Mouse (Mus musculus) myocyte (in vitro differentiated cells): ENCODE data around the gene Sin3b. TPM values are rescaled to one million over a fixed set of nuclear protein-coding genes. Genes with fewer than 3 reads are reported as not detected.

Source experiments
- H3K27me3 ChIP-seq: one replicate; pipeline ENCODE4 v1.6.1; 2011; ENCODE audit not compliant: control insufficient read depth, insufficient read depth, insufficient read length
- H3K36me3 ChIP-seq: one replicate; pipeline ENCODE4 v1.6.1; 2011; ENCODE audit not compliant: control insufficient read depth, insufficient read depth
- H3K4me2 ChIP-seq: one replicate; pipeline ENCODE4 v1.6.1; 2011; ENCODE audit warnings: low read depth, control low read depth
- H3K4me3 ChIP-seq: one replicate; pipeline ENCODE4 v1.5.1; 2011; ENCODE audit warnings: mild to moderate bottlenecking, control low read depth, moderate library complexity
- H3K79me2 ChIP-seq: one replicate; pipeline ENCODE4 v1.6.1; 2011; ENCODE audit not compliant: control insufficient read depth, insufficient read depth
- H3ac ChIP-seq: one replicate; pipeline ENCODE4 v1.6.1; 2011; ENCODE audit not compliant: control insufficient read depth, insufficient read length
- CEBPB ChIP-seq: IDR thresholded peaks from 2 replicates; pipeline ENCODE4 v1.6.1; 2011; ENCODE audit warnings: mild to moderate bottlenecking, moderate library complexity; ENCODE audit not compliant: poor library complexity, insufficient read depth, severe bottlenecking
- E2F4 ChIP-seq: IDR thresholded peaks from one replicate; pipeline ENCODE4 v1.6.1; 2011; ENCODE audit warnings: mild to moderate bottlenecking, control low read depth, moderate library complexity; ENCODE audit not compliant: insufficient read depth
- MAX ChIP-seq: IDR thresholded peaks from one replicate; pipeline ENCODE4 v1.6.1; 2011; ENCODE audit warnings: low read depth, mild to moderate bottlenecking, control low read depth
- MYOD1 ChIP-seq, 3 experiments: IDR thresholded peaks; one replicate each; pipeline ENCODE4 v1.6.1; 2011; ENCODE audit warnings: control low read depth in 2 of 3, low read depth in 2 of 3, mild to moderate bottlenecking in 2 of 3, moderate library complexity in 1 of 3; ENCODE audit not compliant: insufficient read length in 2 of 3, control insufficient read depth in 1 of 3
- MYOG ChIP-seq, 3 experiments: IDR thresholded peaks; one replicate each; pipeline ENCODE4 v1.6.1; 2011; ENCODE audit warnings: control low read depth in 2 of 3, low read depth in 2 of 3, mild to moderate bottlenecking in 2 of 3; ENCODE audit not compliant: insufficient read length in 2 of 3, control insufficient read depth in 1 of 3, insufficient read depth in 1 of 3
- POLR2A ChIP-seq: IDR thresholded peaks from one replicate; pipeline ENCODE4 v1.6.1; 2011; ENCODE audit warnings: low read depth, mild to moderate bottlenecking, control low read depth, moderate library complexity; ENCODE audit not compliant: insufficient read length
- POLR2AphosphoS2 ChIP-seq: IDR thresholded peaks from one replicate; pipeline ENCODE4 v1.6.1; 2011; ENCODE audit warnings: low read depth, control low read depth; ENCODE audit not compliant: insufficient read length
- REST ChIP-seq: IDR thresholded peaks from one replicate; pipeline ENCODE4 v1.6.1; 2011; ENCODE audit warnings: mild to moderate bottlenecking, control low read depth, moderate library complexity; ENCODE audit not compliant: insufficient read depth, insufficient read length
- SRF ChIP-seq: IDR thresholded peaks from one replicate; pipeline ENCODE4 v1.6.1; 2011; ENCODE audit warnings: low read depth; ENCODE audit not compliant: control insufficient read depth, insufficient read length
- TCF12 ChIP-seq: IDR thresholded peaks from one replicate; pipeline ENCODE4 v1.6.1; 2011; ENCODE audit warnings: mild to moderate bottlenecking, control low read depth; ENCODE audit not compliant: poor library complexity, insufficient read depth, severe bottlenecking
- TCF3 ChIP-seq: IDR thresholded peaks from one replicate; pipeline ENCODE4 v1.6.1; 2011; ENCODE audit warnings: low read depth, control low read depth; ENCODE audit not compliant: insufficient read length
- USF1 ChIP-seq: IDR thresholded peaks from one replicate; pipeline ENCODE4 v1.6.1; 2011; ENCODE audit warnings: low read depth, mild to moderate bottlenecking, control low read depth, moderate library complexity
- polyA plus RNA-seq: library from polyadenylated mRNA; unstranded; fragments of >200 nt; fragmentation: generic; extraction: Trizol; gene quantifications from one replicate; pipeline ENCODE4 v1.2.1, GENCODE M21; 2012; ENCODE audit warnings: missing spikeins

Sin3b gene
- polyA plus RNA-seq, 1 experiment, result 155 TPM

DNA sequence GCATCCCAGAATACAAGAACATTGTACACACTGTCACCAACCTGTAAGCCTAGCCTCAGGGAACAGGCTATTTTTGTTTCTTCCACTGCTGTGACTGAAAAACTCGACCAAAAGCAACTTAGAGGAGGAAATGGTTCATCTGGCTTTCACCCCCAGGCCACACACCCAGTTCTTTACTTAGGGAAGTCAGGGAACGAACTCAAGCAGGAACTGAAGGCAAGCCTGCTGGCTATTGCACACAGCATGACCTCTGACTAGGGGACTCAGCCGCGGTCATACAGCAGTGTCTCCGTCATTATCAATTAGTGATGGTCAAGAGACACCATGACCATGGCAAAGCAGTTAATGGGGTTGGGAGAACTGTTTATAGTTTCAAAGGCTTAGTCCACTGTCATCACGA lies 10.5 kb upstream of the Sin3b start:
- no peak overlapping the region for H3K4me3 ChIP-seq
- H3K36me3 ChIP-seq, result no peaks in the 10 kb centered on the region
- H3K4me2 ChIP-seq, result no peak overlapping the region
- H3ac ChIP-seq, result no peak overlapping the region
- peaks cover 24% of the 10 kb centered on the region for H3K27me3 ChIP-seq
- TF ChIP-seq CEBPB (no peak), MYOD1 (IDR thresholded peaks at IDR 0.05; ENCODE audit: control insufficient read depth in 1 of 3, insufficient read length in 2 of 3, low read depth in 2 of 3) (no peak), E2F4 (no peak)
- H3K79me2 ChIP-seq, result no peaks in the 10 kb centered on the region

DNA sequence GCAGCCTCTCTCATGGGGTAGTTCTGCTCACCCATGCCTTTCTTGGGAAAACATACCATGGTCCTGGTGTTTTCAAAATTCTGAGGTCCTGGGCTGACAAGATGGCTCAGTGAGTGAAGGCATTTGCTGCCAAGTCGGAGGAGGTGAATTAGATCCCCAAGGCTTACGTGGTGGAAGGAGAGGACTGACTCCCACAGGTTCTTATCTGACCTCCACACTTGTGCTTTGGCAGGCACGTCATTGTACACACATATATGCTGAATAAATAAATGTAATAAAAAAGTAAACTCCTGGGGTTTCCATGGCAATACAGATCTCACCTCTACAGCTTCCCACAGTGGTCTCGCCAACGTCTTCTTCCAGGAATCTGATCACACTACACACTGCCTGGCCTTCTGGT lies 6.5 kb upstream of the Sin3b start:
- Histone ChIP-seq H3K79me2 (no peaks in the 10 kb centered on the region), H3K36me3 (no peaks in the 10 kb centered on the region), H3K4me2 (no peak overlapping the region), H3ac (no peak overlapping the region), H3K4me3 (no peak overlapping the region), H3K27me3 (peaks cover 12% of the 10 kb centered on the region)
- TF ChIP-seq MYOG (IDR thresholded peaks at IDR 0.05; ENCODE audit: control insufficient read depth in 1 of 3, insufficient read depth in 1 of 3, insufficient read length in 2 of 3, low read depth in 2 of 3) (no peak), USF1 (no peak), MYOD1 (IDR thresholded peaks at IDR 0.05; ENCODE audit: control insufficient read depth in 1 of 3, insufficient read length in 2 of 3, low read depth in 2 of 3) (no peak), MAX (no peak), REST (no peak), SRF (no peak), POLR2AphosphoS2 (no peak), POLR2A (no peak)

DNA sequence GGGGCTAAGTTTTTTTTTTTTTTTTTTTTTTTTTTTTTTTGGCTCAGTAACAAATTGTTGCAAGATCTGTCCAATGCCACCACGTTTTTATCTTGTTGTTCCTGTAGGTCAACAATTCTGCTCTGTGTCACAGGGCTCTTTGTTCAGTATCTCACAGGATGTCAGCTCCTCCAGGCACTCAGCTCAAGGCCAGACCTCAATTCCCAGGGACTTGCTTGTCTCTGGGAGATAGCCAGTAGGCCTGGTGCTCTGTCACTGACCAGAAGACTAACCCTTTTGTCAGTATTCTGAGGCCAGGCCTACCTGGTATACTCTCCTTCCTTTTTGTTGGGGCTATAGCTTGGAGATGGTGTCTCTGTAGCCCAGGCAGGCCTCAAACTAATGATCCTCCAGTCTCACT lies 2.5 kb upstream of the Sin3b start:
- H3K27me3 ChIP-seq, result no peaks in the 10 kb centered on the region
- no peak overlapping the region for H3K4me2 ChIP-seq
- H3K79me2 ChIP-seq, result peaks cover 9% of the 10 kb centered on the region
- H3K4me3 ChIP-seq, result no peak overlapping the region
- TF ChIP-seq TCF3 (no peak), TCF12 (no peak), CEBPB (no peak), MYOG (IDR thresholded peaks at IDR 0.05; ENCODE audit: control insufficient read depth in 1 of 3, insufficient read depth in 1 of 3, insufficient read length in 2 of 3, low read depth in 2 of 3) (no peak), SRF (no peak), E2F4 (no peak), POLR2A (no peak), REST (no peak), MYOD1 (IDR thresholded peaks at IDR 0.05; ENCODE audit: control insufficient read depth in 1 of 3, insufficient read length in 2 of 3, low read depth in 2 of 3) (no peak), USF1 (no peak), POLR2AphosphoS2 (no peak), MAX (no peak)
- peaks cover under 1% of the 10 kb centered on the region for H3K36me3 ChIP-seq
- H3ac ChIP-seq, result no peak overlapping the region

DNA sequence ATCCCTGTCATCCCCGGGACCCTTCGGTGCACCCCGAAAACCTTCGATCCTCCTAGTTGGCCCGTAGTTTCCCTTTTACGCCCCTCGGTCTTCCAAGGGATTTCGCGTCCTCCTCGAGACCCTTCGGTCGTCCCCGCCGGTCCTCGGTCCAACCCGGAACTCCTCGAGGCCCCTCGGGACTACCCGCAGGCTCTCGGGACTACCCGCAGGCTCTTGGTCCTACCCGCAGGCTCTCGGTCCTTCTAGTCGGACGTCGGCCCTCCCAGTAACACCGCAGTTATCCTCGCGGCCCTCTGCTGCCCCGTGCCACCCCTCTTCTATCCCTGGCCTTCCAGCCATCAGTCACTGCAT lies 541 bp downstream of the Sin3b start:
- H3K4me2 ChIP-seq, result peak overlapping the region; percentile 68
- peak overlapping the region; percentile 86 for H3K4me3 ChIP-seq
- H3K27me3 ChIP-seq, result no peaks in the 10 kb centered on the region
- TF ChIP-seq MAX (no peak), POLR2AphosphoS2 (no peak), POLR2A (no peak), USF1 (no peak), REST (no peak), TCF12 (no peak), E2F4 (no peak), MYOG (IDR thresholded peaks at IDR 0.05; ENCODE audit: control insufficient read depth in 1 of 3, insufficient read depth in 1 of 3, insufficient read length in 2 of 3, low read depth in 2 of 3) (no peak)
- peak overlapping the region; percentile 64 for H3ac ChIP-seq
- H3K36me3 ChIP-seq, result peaks cover 11% of the 10 kb centered on the region
- H3K79me2 ChIP-seq, result peaks cover 12% of the 10 kb centered on the region

DNA sequence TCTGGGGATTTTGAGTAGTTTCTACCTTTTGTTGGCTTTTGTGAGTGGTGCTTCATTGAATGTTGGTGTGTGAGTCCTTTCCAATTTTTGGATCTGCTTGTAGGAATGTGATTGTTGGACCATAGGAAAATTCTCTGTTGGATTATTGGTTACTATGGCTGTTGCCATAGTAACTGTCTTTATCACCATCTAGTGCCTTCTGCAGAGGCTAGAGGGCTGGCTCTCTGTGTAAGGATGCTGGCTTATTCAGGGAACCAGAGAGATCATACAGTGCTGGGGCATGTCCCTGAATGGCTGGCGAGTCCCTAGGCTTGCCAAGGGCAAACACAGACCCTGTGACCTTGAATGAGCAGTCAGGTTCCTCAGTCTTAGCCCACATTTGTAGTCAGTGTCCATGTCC lies 5.6 kb downstream of the Sin3b start:
- no peak overlapping the region for H3K4me3 ChIP-seq
- H3K79me2 ChIP-seq, result peaks cover 9% of the 10 kb centered on the region
- no peaks in the 10 kb centered on the region for H3K27me3 ChIP-seq
- no peak overlapping the region for H3ac ChIP-seq
- H3K4me2 ChIP-seq, result no peak overlapping the region
- peaks cover 50% of the 10 kb centered on the region for H3K36me3 ChIP-seq
- TF ChIP-seq E2F4, result no peak
- TF ChIP-seq SRF, result no peak
- TF ChIP-seq MYOG (IDR thresholded peaks at IDR 0.05; ENCODE audit: control insufficient read depth in 1 of 3, insufficient read depth in 1 of 3, insufficient read length in 2 of 3, low read depth in 2 of 3), result no peak

DNA sequence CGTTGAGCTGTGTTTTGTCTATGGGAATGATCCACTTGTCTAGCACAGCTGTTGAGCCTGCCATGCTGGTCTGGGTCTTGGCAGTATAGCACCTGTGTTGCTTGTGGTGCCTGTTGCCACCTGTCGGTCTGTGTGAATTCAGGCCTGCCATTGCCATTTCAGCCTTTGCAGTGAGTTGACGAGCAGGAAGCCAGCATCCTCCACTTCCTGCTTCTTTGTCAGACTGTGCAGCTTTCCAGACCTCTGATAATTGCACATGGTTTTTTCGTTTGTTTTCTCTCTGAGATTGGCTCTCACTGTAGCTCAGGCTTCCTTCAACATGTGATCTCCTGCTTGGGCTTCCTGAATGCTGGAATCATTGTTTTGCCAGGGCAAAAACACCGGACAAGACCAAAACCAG lies 11.9 kb downstream of the Sin3b start:
- TF ChIP-seq MYOG (IDR thresholded peaks at IDR 0.05; ENCODE audit: control insufficient read depth in 1 of 3, insufficient read depth in 1 of 3, insufficient read length in 2 of 3, low read depth in 2 of 3) (peak in 2 of 3 experiments; percentile 42 to 74), MAX (no peak), MYOD1 (IDR thresholded peaks at IDR 0.05; ENCODE audit: control insufficient read depth in 1 of 3, insufficient read length in 2 of 3, low read depth in 2 of 3) (peak in 2 of 3 experiments; percentile 67 to 68)
- H3ac ChIP-seq, result no peak overlapping the region
- H3K4me2 ChIP-seq, result no peak overlapping the region
- H3K27me3 ChIP-seq, result no peaks in the 10 kb centered on the region
- H3K79me2 ChIP-seq, result no peaks in the 10 kb centered on the region
- peaks cover 60% of the 10 kb centered on the region for H3K36me3 ChIP-seq
- no peak overlapping the region for H3K4me3 ChIP-seq
